Mouse (Mus musculus): ENCODE data around the gene Ezh1. TPM values are rescaled to one million over a fixed set of nuclear protein-coding genes. Genes with fewer than 3 reads are reported as not detected.

The Ezh1 gene
- polyA plus RNA-seq, 1 experiment from 2014 or later = 12.7 TPM

- Histone ChIP-seq H3K4me2 (ENCODE audit: low read depth, severe bottlenecking) (no peak overlapping the region), H3K27ac (replicated peaks; ENCODE audit: low read depth, low read length) (no peak overlapping the region), H3K9ac (ENCODE audit: low read length) (no peak overlapping the region), H3K4me3 (ENCODE audit: low read depth, low read length) (no peak overlapping the region), H3K27me3 (ENCODE audit: control insufficient read depth, insufficient read depth, low read length) (0 out of 2 replicates have a peak, but pooled peaks cover 2% of the 10 kb centered on the region), H3K9me3 (ENCODE audit: control insufficient read depth, low read length) (no peaks in the 10 kb centered on the region), H3K36me3 (ENCODE audit: control insufficient read depth, insufficient read depth, low read length) (0 out of 2 replicates have a peak, but pooled peaks cover 2% of the 10 kb centered on the region), H3K4me1 (ENCODE audit: control insufficient read depth, insufficient read depth, low read length) (peaks cover 9% of the 10 kb centered on the region)
- 78% methylated on average over 2 of the region's 2 CpGs for WGBS
- ATAC-seq (ENCODE audit: insufficient number of reproducible peaks, low FRiP score, low TSS enrichment, low read depth) = no peak
- no peak for DNase-seq (ENCODE audit: low spot score)
These were observed 24.8 kb upstream of the Ezh1 start for GRCm38 (mm10) chr11:101251031-101251430.

- no peak overlapping the region for H3K4me2 ChIP-seq (ENCODE audit: low read depth, severe bottlenecking)
- peaks cover 27% of the 10 kb centered on the region for H3K4me1 ChIP-seq (ENCODE audit: control insufficient read depth, insufficient read depth, low read length)
- WGBS = 32% methylated on average over 14 of the region's 14 CpGs
These were observed 22.2 kb upstream of the Ezh1 start for GRCm38 (mm10) chr11:101248258-101248994.

GRCm38 (mm10) chr11:101247521-101248030 is 21.3 kb upstream of the Ezh1 start:
- 80% methylated on average over 6 of the region's 6 CpGs for WGBS

More at GRCm38 (mm10) chr11:101248258-101248994, 22.2 kb upstream of the Ezh1 start:
- Histone ChIP-seq H3K9me3 (ENCODE audit: control insufficient read depth, low read length) (no peaks in the 10 kb centered on the region), H3K4me3 (ENCODE audit: low read depth, low read length) (no peak overlapping the region), H3K27me3 (ENCODE audit: control insufficient read depth, insufficient read depth, low read length) (0 out of 2 replicates have a peak, but pooled peaks cover 5% of the 10 kb centered on the region), H3K27ac (replicated peaks; ENCODE audit: low read depth, low read length) (no peak overlapping the region), H3K9ac (ENCODE audit: low read length) (0 out of 2 replicates have a peak overlapping the region, but pooled peaks have one; percentile 37), H3K36me3 (ENCODE audit: control insufficient read depth, insufficient read depth, low read length) (no peaks in the 10 kb centered on the region)
- no peak for ATAC-seq (ENCODE audit: insufficient number of reproducible peaks, low FRiP score, low TSS enrichment, low read depth)
- DNase-seq (ENCODE audit: low spot score) = peak; percentile 72

GRCm38 (mm10) chr11:101246702-101247012 is 20.4 kb upstream of the Ezh1 start:
- Histone ChIP-seq H3K36me3 (ENCODE audit: control insufficient read depth, insufficient read depth, low read length) (no peaks in the 10 kb centered on the region), H3K27me3 (ENCODE audit: control insufficient read depth, insufficient read depth, low read length) (0 out of 2 replicates have a peak, but pooled peaks cover 5% of the 10 kb centered on the region), H3K4me2 (ENCODE audit: low read depth, severe bottlenecking) (peak overlapping the region; percentile 96), H3K9me3 (ENCODE audit: control insufficient read depth, low read length) (no peaks in the 10 kb centered on the region), H3K27ac (replicated peaks; ENCODE audit: low read depth, low read length) (no peak overlapping the region), H3K9ac (ENCODE audit: low read length) (peak overlapping the region; percentile 70), H3K4me3 (ENCODE audit: low read depth, low read length) (peak overlapping the region; percentile 54), H3K4me1 (ENCODE audit: control insufficient read depth, insufficient read depth, low read length) (peaks cover 25% of the 10 kb centered on the region)
- DNase-seq (ENCODE audit: low spot score) (no peak), ATAC-seq (ENCODE audit: insufficient number of reproducible peaks, low FRiP score, low TSS enrichment, low read depth) (no peak)
- 9% methylated on average over 7 of the region's 7 CpGs for WGBS

More at GRCm38 (mm10) chr11:101247521-101248030, 21.3 kb upstream of the Ezh1 start:
- Histone ChIP-seq H3K27ac (replicated peaks; ENCODE audit: low read depth, low read length) (no peak overlapping the region), H3K36me3 (ENCODE audit: control insufficient read depth, insufficient read depth, low read length) (no peaks in the 10 kb centered on the region), H3K9ac (ENCODE audit: low read length) (no peak overlapping the region), H3K9me3 (ENCODE audit: control insufficient read depth, low read length) (no peaks in the 10 kb centered on the region), H3K4me2 (ENCODE audit: low read depth, severe bottlenecking) (no peak overlapping the region), H3K4me1 (ENCODE audit: control insufficient read depth, insufficient read depth, low read length) (peaks cover 26% of the 10 kb centered on the region), H3K4me3 (ENCODE audit: low read depth, low read length) (peak overlapping the region; percentile 2; the same call in 1 of the 2 replicates), H3K27me3 (ENCODE audit: control insufficient read depth, insufficient read depth, low read length) (0 out of 2 replicates have a peak, but pooled peaks cover 5% of the 10 kb centered on the region)
- ATAC-seq (ENCODE audit: insufficient number of reproducible peaks, low FRiP score, low TSS enrichment, low read depth) = no peak
- DNase-seq (ENCODE audit: low spot score) = no peak

GRCm38 (mm10) chr11:101245855-101246701 is 19.8 kb upstream of the Ezh1 start, which contains the start of gene Ramp2:
Gene Ramp2, plus strand, starts transcription at chr11:101246028.
- H3K9me3 ChIP-seq (ENCODE audit: control insufficient read depth, low read length) = no peaks in the 10 kb centered on the region
- H3K4me1 ChIP-seq (ENCODE audit: control insufficient read depth, insufficient read depth, low read length) = peaks cover 25% of the 10 kb centered on the region
- DNase-seq (ENCODE audit: low spot score) = peak; percentile 66
- peak within 1 kb of the TSS; percentile 96 for H3K4me2 ChIP-seq (ENCODE audit: low read depth, severe bottlenecking)
- 0 out of 2 replicates have a peak, but pooled peaks cover 5% of the 10 kb centered on the region for H3K27me3 ChIP-seq (ENCODE audit: control insufficient read depth, insufficient read depth, low read length)
- peak within 1 kb of the TSS; percentile 70 for H3K9ac ChIP-seq (ENCODE audit: low read length)
- WGBS = under 1% methylated on average over 61 of the region's 63 CpGs
- ATAC-seq (ENCODE audit: insufficient number of reproducible peaks, low FRiP score, low TSS enrichment, low read depth) = peak; percentile 54; the same call in 1 of the 2 replicates
- H3K36me3 ChIP-seq (ENCODE audit: control insufficient read depth, insufficient read depth, low read length) = no peaks in the 10 kb centered on the region
- peak within 1 kb of the TSS; percentile 54 for H3K4me3 ChIP-seq (ENCODE audit: low read depth, low read length)
- H3K27ac ChIP-seq (replicated peaks; ENCODE audit: low read depth, low read length) = peak within 1 kb of the TSS; percentile 71; the same call in 1 of the 2 replicates

- WGBS = 3% methylated on average over 4 of the region's 4 CpGs
- no peaks in the 10 kb centered on the region for H3K36me3 ChIP-seq (ENCODE audit: control insufficient read depth, insufficient read depth, low read length)
- H3K27me3 ChIP-seq (ENCODE audit: control insufficient read depth, insufficient read depth, low read length) = 0 out of 2 replicates have a peak, but pooled peaks cover 5% of the 10 kb centered on the region
- H3K4me2 ChIP-seq (ENCODE audit: low read depth, severe bottlenecking) = peak overlapping the region; percentile 96
- DNase-seq (ENCODE audit: low spot score) = peak; percentile 71
- peaks cover 25% of the 10 kb centered on the region for H3K4me1 ChIP-seq (ENCODE audit: control insufficient read depth, insufficient read depth, low read length)
- no peak overlapping the region; the same call in 1 of the 2 replicates for H3K4me3 ChIP-seq (ENCODE audit: low read depth, low read length)
- H3K9ac ChIP-seq (ENCODE audit: low read length) = no peak overlapping the region
- no peak for ATAC-seq (ENCODE audit: insufficient number of reproducible peaks, low FRiP score, low TSS enrichment, low read depth)
- H3K9me3 ChIP-seq (ENCODE audit: control insufficient read depth, low read length) = no peaks in the 10 kb centered on the region
- peak overlapping the region; percentile 71; the same call in 1 of the 2 replicates for H3K27ac ChIP-seq (replicated peaks; ENCODE audit: low read depth, low read length)
These were observed 18.8 kb upstream of the Ezh1 start for GRCm38 (mm10) chr11:101245071-101245470.

- ATAC-seq (ENCODE audit: insufficient number of reproducible peaks, low FRiP score, low TSS enrichment, low read depth) = no peak
- DNase-seq (ENCODE audit: low spot score) = peak; percentile 23
- no peak overlapping the region for H3K4me2 ChIP-seq (ENCODE audit: low read depth, severe bottlenecking)
- 0 out of 2 replicates have a peak overlapping the region, but pooled peaks have one; percentile 22 for H3K27ac ChIP-seq (replicated peaks; ENCODE audit: low read depth, low read length)
- H3K27me3 ChIP-seq (ENCODE audit: control insufficient read depth, insufficient read depth, low read length) = no peaks in the 10 kb centered on the region
- WGBS = 23% methylated on average over 5 of the region's 5 CpGs
- no peak overlapping the region for H3K9ac ChIP-seq (ENCODE audit: low read length)
- no peak overlapping the region for H3K4me3 ChIP-seq (ENCODE audit: low read depth, low read length)
- H3K4me1 ChIP-seq (ENCODE audit: control insufficient read depth, insufficient read depth, low read length) = peaks cover 3% of the 10 kb centered on the region; the same call in 1 of the 2 replicates
- no peaks in the 10 kb centered on the region for H3K9me3 ChIP-seq (ENCODE audit: control insufficient read depth, low read length)
- H3K36me3 ChIP-seq (ENCODE audit: control insufficient read depth, insufficient read depth, low read length) = no peaks in the 10 kb centered on the region
These were observed 11.9 kb upstream of the Ezh1 start for GRCm38 (mm10) chr11:101238071-101238647.

All from limb, embryonic 11.5 days (tissue).